Mouse (Mus musculus): ENCODE measurements around the gene Kncn.

Gene Kncn

GRCm38 (mm10) chr4:115936646-115937045 is 52.4 kb downstream of the Kncn start:
- no peak for DNase-seq (ENCODE audit: low read depth, low spot score)

GRCm38 (mm10) chr4:115937061-115937976 is 53.1 kb downstream of the Kncn start:
- no peak for DNase-seq (ENCODE audit: low read depth, low spot score)

GRCm38 (mm10) chr4:115938276-115939160 is 54.3 kb downstream of the Kncn start:
- no peak for DNase-seq (ENCODE audit: low read depth, low spot score)
